Mouse (Mus musculus): ENCODE data around the gene Ubc. TPM values are rescaled to one million over a fixed set of nuclear protein-coding genes. Genes with fewer than 3 reads are reported as not detected.
"Not testable (repeated sequence)": the region's sequence is repeated elsewhere in the genome, so short reads cannot be mapped to it uniquely, and the experiment has no call there.

The Ubc gene
- polyA plus RNA-seq, 1 experiment from 2014 or later: 1,201 TPM

DNA sequence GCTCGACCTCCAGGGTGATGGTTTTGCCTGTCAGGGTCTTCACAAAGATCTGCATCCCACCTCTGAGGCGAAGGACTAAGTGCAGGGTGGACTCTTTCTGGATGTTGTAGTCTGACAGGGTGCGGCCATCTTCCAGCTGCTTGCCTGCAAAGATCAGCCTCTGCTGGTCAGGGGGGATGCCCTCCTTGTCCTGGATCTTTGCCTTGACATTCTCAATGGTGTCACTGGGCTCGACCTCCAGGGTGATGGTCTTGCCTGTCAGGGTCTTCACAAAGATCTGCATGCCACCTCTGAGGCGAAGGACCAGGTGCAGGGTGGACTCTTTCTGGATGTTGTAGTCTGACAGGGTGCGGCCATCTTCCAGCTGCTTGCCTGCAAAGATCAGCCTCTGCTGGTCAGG, 2.7 kb downstream of the Ubc start:
- Histone ChIP-seq H3K4me2 (0 out of 2 replicates have a peak overlapping the region, but pooled peaks have one; percentile 8), H3K36me3 (peaks cover 21% of the 10 kb centered on the region), H3K4me1 (replicated peaks) (peaks cover 37% of the 10 kb centered on the region)
- H3K27me3 ChIP-seq; H3K9ac ChIP-seq; H3K4me3 ChIP-seq; H3K9me3 ChIP-seq; H3K27ac ChIP-seq; ATAC-seq (ENCODE audit: low FRiP score): not testable (repeated sequence)
- 94% methylated on average over 5 of the region's 6 CpGs for WGBS

DNA sequence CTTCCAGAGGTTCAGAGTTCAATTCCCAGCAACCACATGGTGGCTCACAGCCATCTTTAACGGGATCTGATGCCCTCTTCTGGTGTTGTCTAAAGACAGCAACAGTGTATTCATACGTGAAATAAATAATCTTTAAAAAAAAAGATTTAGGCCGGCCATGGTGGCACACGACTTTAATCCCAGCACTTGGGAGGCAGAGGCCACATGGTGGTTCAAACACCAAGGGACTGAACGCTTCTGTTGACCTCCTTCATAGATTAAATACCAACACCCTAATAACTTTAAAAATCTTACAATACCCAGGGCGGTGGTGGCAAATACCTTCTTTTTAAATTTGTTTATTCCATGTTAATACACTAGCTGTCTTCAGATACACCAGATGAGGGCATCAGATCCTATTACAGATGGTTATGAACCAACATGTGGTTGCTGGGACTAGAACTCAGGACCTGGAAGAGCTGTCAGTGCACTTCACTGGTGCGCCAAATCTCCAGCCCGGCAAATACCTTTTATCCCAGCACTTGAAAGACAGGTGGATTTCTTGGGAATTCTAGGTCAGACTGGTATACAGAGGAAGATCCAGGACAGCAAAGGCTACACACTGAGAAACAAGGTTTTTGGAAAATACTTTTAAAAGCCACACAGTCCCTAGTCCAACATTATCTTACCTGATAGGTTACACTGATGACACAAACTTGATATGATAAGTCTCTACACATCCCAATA, 4.6 kb downstream of the Ubc start:
- no peaks in the 10 kb centered on the region for H3K27me3 ChIP-seq
- ATAC-seq (ENCODE audit: low FRiP score): no peak
- H3K9me3 ChIP-seq: no peaks in the 10 kb centered on the region
- H3K36me3 ChIP-seq: peaks cover 21% of the 10 kb centered on the region
- peaks cover 35% of the 10 kb centered on the region for H3K4me1 ChIP-seq (replicated peaks)
- H3K9ac ChIP-seq: no peak overlapping the region
- no peak overlapping the region for H3K27ac ChIP-seq
- H3K4me3 ChIP-seq: 0 out of 2 replicates have a peak overlapping the region, but pooled peaks have one; percentile 0
- 76% methylated on average over 8 of the region's 8 CpGs for WGBS
- H3K4me2 ChIP-seq: peak overlapping the region; percentile 29

DNA sequence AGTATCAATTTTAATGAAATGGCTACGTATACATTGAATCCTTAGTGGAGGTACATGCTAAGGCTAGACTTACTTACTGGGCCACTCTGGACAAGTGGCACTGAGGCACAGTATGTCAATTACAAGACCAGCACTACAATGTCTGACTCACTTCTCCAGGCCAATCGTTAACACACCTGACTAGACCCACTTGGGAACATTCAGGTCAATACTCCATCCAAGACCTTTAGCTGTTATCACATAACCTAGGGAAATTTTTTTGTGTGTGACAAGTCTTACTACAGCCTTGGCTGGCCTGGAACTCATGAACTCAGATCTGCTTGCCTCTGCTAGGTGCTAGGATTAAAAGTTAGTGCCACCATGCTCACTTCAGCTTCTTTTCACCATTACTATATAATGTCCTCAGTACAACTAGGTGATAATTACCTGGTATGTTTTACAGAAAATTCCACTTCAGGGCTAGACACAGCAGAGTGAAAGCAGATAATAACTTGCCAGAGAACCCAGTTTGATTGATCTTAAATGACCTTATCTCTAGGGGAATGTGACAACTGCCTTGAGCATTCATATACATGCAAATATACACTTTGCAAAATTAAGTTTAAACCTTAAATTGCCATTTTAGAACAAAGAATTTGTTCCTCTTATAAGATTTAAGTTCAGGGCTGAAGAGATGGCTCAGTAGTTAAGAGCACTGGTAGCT, 5.3 kb downstream of the Ubc start:
- Histone ChIP-seq H3K27me3 (no peaks in the 10 kb centered on the region), H3K4me3 (no peak overlapping the region), H3K9ac (no peak overlapping the region), H3K9me3 (no peaks in the 10 kb centered on the region), H3K4me2 (no peak overlapping the region), H3K4me1 (replicated peaks) (peaks cover 32% of the 10 kb centered on the region), H3K27ac (no peak overlapping the region), H3K36me3 (peaks cover 21% of the 10 kb centered on the region)
- WGBS: 85% methylated on average over 2 of the region's 2 CpGs
- ATAC-seq (ENCODE audit: low FRiP score): no peak

DNA sequence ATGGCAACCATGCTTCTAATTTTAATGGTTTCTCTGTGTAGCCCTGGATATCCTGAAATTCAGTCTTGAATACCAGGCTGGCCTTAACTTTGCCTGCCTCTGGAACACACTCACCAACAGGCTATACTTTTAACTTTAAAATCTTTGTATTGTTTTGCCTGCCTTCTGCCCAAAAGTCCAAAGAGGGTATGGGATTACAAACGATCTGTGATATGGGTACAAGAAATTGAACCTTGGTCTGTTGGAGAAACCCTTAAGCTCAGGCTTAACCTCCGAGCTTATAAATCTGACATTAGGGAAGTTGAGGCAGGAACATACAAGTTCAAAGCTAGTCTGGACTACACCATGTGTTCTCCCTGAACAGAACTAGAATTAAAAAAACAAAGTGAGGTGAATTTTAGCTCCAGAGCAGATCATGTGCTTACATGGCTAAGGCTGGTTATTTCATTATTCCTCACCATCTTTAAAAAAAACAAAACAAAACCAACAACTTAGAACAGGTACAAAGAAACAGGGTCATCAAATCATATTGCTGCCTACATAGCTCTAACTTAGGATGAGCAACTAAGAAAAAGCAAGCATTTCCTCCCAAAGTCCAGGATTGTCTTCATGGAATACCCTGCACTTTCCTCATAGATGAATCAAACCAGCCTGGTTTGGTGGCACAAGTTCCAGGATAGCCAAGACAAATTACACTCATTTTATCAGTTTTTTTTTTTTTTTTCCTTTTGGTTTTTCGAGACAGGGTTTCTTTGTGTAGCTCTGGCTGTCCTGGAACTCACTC, 6.2 kb downstream of the Ubc start:
- Histone ChIP-seq H3K4me1 (replicated peaks) (peaks cover 32% of the 10 kb centered on the region), H3K4me3 (no peak overlapping the region), H3K27ac (no peak overlapping the region), H3K4me2 (no peak overlapping the region), H3K9me3 (no peaks in the 10 kb centered on the region), H3K9ac (no peak overlapping the region), H3K36me3 (peaks cover 21% of the 10 kb centered on the region), H3K27me3 (no peaks in the 10 kb centered on the region)
- ATAC-seq (ENCODE audit: low FRiP score): no peak
- WGBS: 79% methylated on average over 3 of the region's 3 CpGs

GRCm38 (mm10) chr5:125382673-125383558, 7.1 kb downstream of the Ubc start:
- no peaks in the 10 kb centered on the region for H3K27me3 ChIP-seq
- H3K9ac ChIP-seq: no peak overlapping the region
- 48% methylated on average over 6 of the region's 6 CpGs for WGBS
- H3K9me3 ChIP-seq: no peaks in the 10 kb centered on the region
- no peak overlapping the region for H3K4me3 ChIP-seq
- no peak overlapping the region for H3K4me2 ChIP-seq
- H3K27ac ChIP-seq: no peak overlapping the region
- peaks cover 24% of the 10 kb centered on the region for H3K4me1 ChIP-seq (replicated peaks)
- H3K36me3 ChIP-seq: peaks cover 21% of the 10 kb centered on the region
- 0 out of 2 replicates have a peak, but pooled peaks have one; percentile 46 for ATAC-seq (ENCODE audit: low FRiP score)

DNA sequence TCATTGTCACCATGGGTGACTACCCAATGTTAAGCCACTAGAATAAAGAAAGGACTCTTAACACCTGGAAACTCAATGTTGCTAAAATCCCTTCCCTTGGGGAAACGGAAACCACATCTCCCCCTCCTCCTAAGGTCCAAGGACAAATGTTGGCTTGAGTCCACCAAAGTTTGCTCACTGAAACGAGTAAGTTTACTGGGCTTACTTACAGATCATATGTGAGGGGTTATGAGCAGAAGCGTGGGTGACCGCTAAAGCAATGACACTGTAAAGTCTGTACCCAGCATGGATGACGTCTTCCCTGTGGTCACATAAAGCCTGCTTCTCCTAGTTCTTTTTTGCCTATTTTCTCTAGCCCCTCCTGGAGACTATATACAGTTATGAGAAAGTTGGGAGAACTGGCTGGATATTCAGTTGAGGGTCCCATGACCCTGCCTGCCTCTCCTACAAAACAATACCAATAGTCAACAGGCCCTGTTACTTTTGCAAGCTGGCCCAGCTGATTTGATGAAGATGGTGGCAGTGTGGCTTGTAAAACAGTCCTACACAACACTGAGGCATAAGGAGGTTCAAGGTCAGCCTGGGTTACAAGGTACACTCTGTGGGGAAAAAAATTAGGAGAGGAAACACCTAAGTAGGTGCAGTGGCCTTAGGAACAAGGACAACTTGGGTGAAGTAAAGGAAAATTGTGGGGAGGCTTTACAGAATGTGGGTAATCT, 7.9 kb downstream of the Ubc start:
- no peak overlapping the region for H3K27ac ChIP-seq
- ATAC-seq (ENCODE audit: low FRiP score): no peak
- H3K4me1 ChIP-seq (replicated peaks): peaks cover 22% of the 10 kb centered on the region
- H3K36me3 ChIP-seq: peaks cover 21% of the 10 kb centered on the region
- WGBS: 79% methylated on average over 5 of the region's 5 CpGs
- no peak overlapping the region for H3K4me2 ChIP-seq
- no peak overlapping the region for H3K9ac ChIP-seq
- H3K4me3 ChIP-seq: no peak overlapping the region
- H3K9me3 ChIP-seq: no peaks in the 10 kb centered on the region
- H3K27me3 ChIP-seq: no peaks in the 10 kb centered on the region

GRCm38 (mm10) chr5:125378919-125379318, 11.1 kb downstream of the Ubc start:
- Histone ChIP-seq H3K4me2 (no peak overlapping the region), H3K9ac (no peak overlapping the region), H3K4me1 (replicated peaks) (no peaks in the 10 kb centered on the region; the same call in 1 of the 2 replicates), H3K4me3 (no peak overlapping the region), H3K27ac (no peak overlapping the region), H3K27me3 (no peaks in the 10 kb centered on the region), H3K36me3 (peaks cover 3% of the 10 kb centered on the region; the same call in 1 of the 2 replicates), H3K9me3 (no peaks in the 10 kb centered on the region)
- ATAC-seq (ENCODE audit: low FRiP score): no peak
- 87% methylated on average over 5 of the region's 5 CpGs for WGBS

GRCm38 (mm10) chr5:125377214-125377613, 12.8 kb downstream of the Ubc start:
- Histone ChIP-seq H3K9me3 (no peaks in the 10 kb centered on the region), H3K4me1 (replicated peaks) (no peaks in the 10 kb centered on the region), H3K9ac (no peak overlapping the region), H3K4me3 (no peak overlapping the region), H3K27ac (no peak overlapping the region), H3K27me3 (no peaks in the 10 kb centered on the region), H3K36me3 (no peaks in the 10 kb centered on the region), H3K4me2 (no peak overlapping the region)
- 74% methylated on average over 7 of the region's 7 CpGs for WGBS
- ATAC-seq (ENCODE audit: low FRiP score): no peak

DNA sequence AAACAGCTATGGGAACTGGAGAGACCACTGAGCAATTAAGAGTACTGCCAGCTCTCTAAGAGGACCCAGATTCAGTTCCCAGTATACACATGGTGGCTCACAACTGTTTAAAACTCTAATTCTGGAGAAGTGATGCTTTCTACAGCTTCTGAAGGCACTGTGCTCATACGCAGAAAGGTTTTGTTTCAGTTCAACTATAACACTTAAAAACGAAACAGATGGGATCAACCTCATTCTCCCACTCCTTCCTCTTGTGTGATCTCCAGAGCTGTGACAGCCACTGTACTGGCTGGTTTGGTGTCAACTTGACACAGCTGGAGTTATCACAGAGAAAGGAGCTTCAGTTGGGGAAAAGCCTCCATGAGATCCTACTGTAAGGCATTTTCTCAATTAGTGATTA, 14.1 kb downstream of the Ubc start:
- H3K4me3 ChIP-seq: no peak overlapping the region
- no peaks in the 10 kb centered on the region for H3K9me3 ChIP-seq
- no peaks in the 10 kb centered on the region for H3K4me1 ChIP-seq (replicated peaks)
- 91% methylated on average over 2 of the region's 2 CpGs for WGBS
- H3K36me3 ChIP-seq: no peaks in the 10 kb centered on the region
- no peak overlapping the region for H3K4me2 ChIP-seq
- H3K27me3 ChIP-seq: no peaks in the 10 kb centered on the region
- H3K9ac ChIP-seq: no peak overlapping the region
- H3K27ac ChIP-seq: no peak overlapping the region
- ATAC-seq (ENCODE audit: low FRiP score): no peak

DNA sequence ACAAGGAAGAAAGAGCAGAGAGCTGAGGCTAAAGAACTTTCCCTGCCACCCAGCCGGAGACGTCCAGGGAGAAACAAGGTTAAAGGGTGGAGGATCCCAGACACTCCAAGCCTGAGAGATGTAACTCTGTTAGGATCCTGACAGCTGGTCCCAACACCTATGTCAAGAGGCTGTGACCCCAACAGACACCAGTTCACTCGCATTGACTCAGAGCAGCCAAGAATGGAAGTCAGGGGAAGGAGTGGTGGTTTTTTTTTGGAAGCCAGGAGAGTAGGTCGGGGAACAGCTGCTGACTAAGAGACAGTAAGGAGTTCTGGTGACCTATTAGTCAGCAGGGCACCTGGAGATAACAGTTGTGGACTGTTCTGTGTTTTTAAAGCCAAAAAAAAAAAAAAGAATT, 18.0 kb downstream of the Ubc start:
- Histone ChIP-seq H3K9ac (no peak overlapping the region), H3K27me3 (no peaks in the 10 kb centered on the region), H3K4me2 (no peak overlapping the region), H3K27ac (no peak overlapping the region), H3K4me3 (no peak overlapping the region), H3K36me3 (no peaks in the 10 kb centered on the region), H3K9me3 (no peaks in the 10 kb centered on the region), H3K4me1 (replicated peaks) (no peaks in the 10 kb centered on the region)
- ATAC-seq (ENCODE audit: low FRiP score): no peak
- WGBS: 90% methylated on average over 4 of the region's 4 CpGs

- Histone ChIP-seq H3K27ac (no peak overlapping the region), H3K4me2 (no peak overlapping the region), H3K4me3 (no peak overlapping the region), H3K27me3 (no peaks in the 10 kb centered on the region), H3K9me3 (no peaks in the 10 kb centered on the region), H3K36me3 (no peaks in the 10 kb centered on the region), H3K4me1 (replicated peaks) (no peaks in the 10 kb centered on the region), H3K9ac (no peak overlapping the region)
- ATAC-seq (ENCODE audit: low FRiP score): no peak
- 80% methylated on average over 7 of the region's 7 CpGs for WGBS
Observed at GRCm38 (mm10) chr5:125370950-125371693, 18.9 kb downstream of the Ubc start.

All from hindbrain, embryonic 13.5 days (tissue).